Mouse (Mus musculus) heart, embryonic 10.5 days (tissue): Measurements from ENCODE around the gene Gpank1. TPM values are rescaled to one million over a fixed set of nuclear protein-coding genes. Genes with fewer than 3 reads are reported as not detected.

ENCODE experiments used
- DNase-seq: peaks from one replicate; pipeline ENCODE4 v3.0.0-alpha.2; 2017; ENCODE audit warnings: low spot score
- H3K27ac ChIP-seq: fragments of 300-500 bp; sonication (generic); 2 replicates; pipeline ENCODE4 v1.5.1; 2016; ENCODE audit warnings: mild to moderate bottlenecking
- H3K27me3 ChIP-seq: fragments of 300-500 bp; sonication (generic); 2 replicates; pipeline ENCODE4 v1.6.1; 2016; ENCODE audit warnings: mild to moderate bottlenecking; ENCODE audit not compliant: poor library complexity, insufficient read depth, severe bottlenecking
- H3K36me3 ChIP-seq: fragments of 300-500 bp; sonication (generic); 2 replicates; pipeline ENCODE4 v1.6.1; 2016; ENCODE audit warnings: mild to moderate bottlenecking, moderate library complexity
- H3K4me1 ChIP-seq: fragments of 300-500 bp; sonication (generic); 2 replicates; pipeline ENCODE4 v1.6.1; 2016; ENCODE audit warnings: mild to moderate bottlenecking
- H3K4me3 ChIP-seq: fragments of 300-500 bp; sonication (generic); 2 replicates; pipeline ENCODE4 v1.5.1; 2016; ENCODE audit warnings: mild to moderate bottlenecking, moderate library complexity
- H3K9me3 ChIP-seq: fragments of 300-500 bp; sonication (generic); 2 replicates; pipeline ENCODE4 v1.6.1; 2016; ENCODE audit warnings: mild to moderate bottlenecking, moderate library complexity
- WGBS: fragments of 180-500 bp; shearing (Covaris S2); methylation state at CpG from one replicate; pipeline ENCODE4 v1.1.7; 2016; 5-methylcytosine and 5-hydroxymethylcytosine counted together
- polyA plus RNA-seq: library from polyadenylated mRNA; unstranded; fragments of >200 nt; fragmentation: Nextera tagmentation; extraction: Ambion mirVana; gene quantifications from 2 replicates; pipeline ENCODE4 v1.2.1, GENCODE M21; 2016

Gene Gpank1
- polyA plus RNA-seq = 17.1 and 24.5 TPM in 2 replicates

DNA sequence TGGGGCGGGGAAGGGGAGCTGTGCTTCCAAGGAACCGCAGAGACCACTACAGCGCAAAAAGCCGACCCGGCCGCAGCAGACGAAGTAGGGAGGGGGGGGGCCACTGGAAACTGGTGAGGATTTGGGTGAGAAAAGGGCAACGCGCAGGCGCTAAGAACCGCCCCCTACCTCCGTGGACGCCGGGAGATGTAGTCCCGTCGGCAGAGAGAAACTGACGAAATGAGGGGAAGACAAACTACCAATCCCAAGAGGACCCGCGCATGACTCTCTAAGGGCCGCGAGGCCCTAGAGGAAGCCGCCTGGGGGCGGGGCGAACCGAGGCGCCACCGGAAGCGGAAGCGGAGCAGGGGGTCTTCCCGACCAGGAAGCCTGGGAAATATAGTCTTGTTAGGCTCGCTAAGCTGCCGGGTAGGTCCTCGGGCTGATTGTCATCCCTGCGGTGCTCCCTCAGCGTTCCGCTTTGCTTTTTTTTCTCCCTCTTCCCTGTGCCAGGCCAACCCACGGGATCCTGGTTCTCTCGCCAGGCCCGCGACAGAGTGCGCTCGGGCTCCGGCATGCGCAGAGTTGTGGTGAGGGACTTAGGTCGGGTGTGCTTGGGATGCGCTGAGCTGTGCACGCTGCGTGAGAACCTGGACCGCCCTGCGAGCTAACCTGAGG is at the start of gene Gpank1:
TSS of gene Gpank1 (plus strand) at position 313 of the 657 bp plus-strand sequence.
- H3K4me1 ChIP-seq = peaks cover 29% of the 10 kb centered on the region
- no peaks in the 10 kb centered on the region for H3K27me3 ChIP-seq
- DNase-seq = peak; percentile 99
- under 1% methylated on average over 50 of the region's 50 CpGs for WGBS
- peak within 1 kb of the TSS; percentile 97 for H3K4me3 ChIP-seq
- peak within 1 kb of the TSS; percentile 94 for H3K27ac ChIP-seq
- H3K36me3 ChIP-seq = peaks cover 52% of the 10 kb centered on the region
- H3K9me3 ChIP-seq = no peaks in the 10 kb centered on the region

DNA sequence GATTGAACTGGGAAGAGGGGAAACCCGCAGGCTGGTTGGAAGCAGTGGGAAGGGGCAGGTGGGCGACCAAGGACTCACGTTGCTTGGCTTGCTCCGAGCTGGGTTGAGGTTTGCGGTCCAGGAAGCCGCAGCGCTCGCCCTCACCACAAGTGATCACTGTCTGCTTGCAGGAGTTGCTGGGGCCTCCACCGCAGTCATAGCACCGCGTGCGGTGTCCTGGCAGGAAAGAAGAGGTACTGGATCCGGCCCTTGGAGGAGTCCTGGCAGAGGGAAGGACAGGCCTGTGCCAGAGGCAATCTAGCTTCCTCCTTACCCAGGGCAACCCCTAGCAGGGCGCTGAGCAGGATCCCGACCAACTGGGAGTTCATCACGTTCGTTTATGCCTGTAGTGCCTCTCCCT is 47.2 kb upstream of the Gpank1 start:
- peaks cover 21% of the 10 kb centered on the region for H3K27me3 ChIP-seq
- 0 out of 2 replicates have a peak overlapping the region, but pooled peaks have one; percentile 29 for H3K27ac ChIP-seq
- peaks cover 34% of the 10 kb centered on the region for H3K4me1 ChIP-seq
- no peaks in the 10 kb centered on the region for H3K36me3 ChIP-seq
- DNase-seq = no peak
- H3K4me3 ChIP-seq = 0 out of 2 replicates have a peak overlapping the region, but pooled peaks have one; percentile 3
- 48% methylated on average over 17 of the region's 17 CpGs for WGBS
- no peaks in the 10 kb centered on the region for H3K9me3 ChIP-seq

DNA sequence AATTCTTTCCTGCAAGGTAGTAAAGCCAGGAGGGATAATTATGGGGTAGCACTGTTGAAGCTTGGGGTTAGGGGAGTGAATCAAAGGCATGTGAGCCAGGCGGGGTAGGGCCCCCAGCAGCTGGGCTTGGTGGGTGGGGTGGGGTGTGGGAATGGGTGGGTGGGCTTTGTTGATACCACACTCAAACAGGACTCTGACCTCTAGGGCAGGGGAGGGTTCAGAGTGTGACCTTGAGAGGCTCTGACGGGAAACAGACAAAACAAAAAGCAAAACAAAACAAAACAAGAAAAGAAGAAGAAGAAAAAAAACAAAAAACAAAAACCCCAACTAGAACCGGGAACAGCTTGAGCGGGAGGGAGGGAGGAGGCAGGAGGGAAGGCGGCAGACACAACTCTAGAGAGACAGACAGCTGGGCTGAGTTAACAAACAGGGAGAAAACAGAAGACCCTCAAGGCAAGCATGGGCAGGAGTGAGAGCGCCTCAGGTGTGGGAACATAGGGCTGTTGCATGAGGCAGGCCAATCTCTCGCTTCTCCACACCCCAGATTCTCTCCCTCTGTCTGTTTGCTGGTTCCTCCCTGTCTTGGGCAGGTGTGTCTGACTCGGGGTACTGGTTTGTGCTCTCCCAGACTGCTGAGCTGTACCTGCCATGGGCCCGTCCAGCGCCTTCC is 44.6 kb upstream of the Gpank1 start, which contains the start of gene Ly6g6e:
TSS of gene Ly6g6e (plus strand) at position 396 of the 670 bp plus-strand sequence.
- 33% methylated on average over 10 of the region's 10 CpGs for WGBS
- no peak for DNase-seq
- H3K4me3 ChIP-seq = peak within 1 kb of the TSS; percentile 52

DNA sequence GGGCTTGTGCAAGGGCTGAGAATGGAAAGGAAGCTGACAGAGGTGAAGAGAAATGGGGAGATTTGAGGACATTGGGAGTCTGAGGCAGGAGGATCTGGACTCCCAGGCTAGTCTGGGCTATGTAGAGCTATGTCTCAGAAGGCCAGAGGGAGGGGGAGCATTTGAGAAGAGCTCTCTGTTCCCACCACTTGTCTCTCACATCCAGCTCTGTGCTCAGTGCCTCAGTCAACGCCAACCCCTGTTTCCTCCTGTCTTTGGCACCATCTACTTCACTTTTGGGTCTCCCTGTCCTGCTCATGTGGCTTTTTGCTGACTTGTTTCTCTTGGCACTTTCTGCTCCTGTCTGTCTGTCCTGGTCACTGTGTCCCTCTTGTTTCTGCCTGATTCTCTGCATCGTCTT is 44.0 kb upstream of the Gpank1 start:
- H3K4me3 ChIP-seq = peak overlapping the region; percentile 52
- no peak for DNase-seq
- no peaks in the 10 kb centered on the region for H3K9me3 ChIP-seq
- no peaks in the 10 kb centered on the region for H3K36me3 ChIP-seq
- H3K4me1 ChIP-seq = peaks cover 50% of the 10 kb centered on the region
- H3K27me3 ChIP-seq = peaks cover 18% of the 10 kb centered on the region
- WGBS = 31% methylated on average over 2 of the region's 2 CpGs
- H3K27ac ChIP-seq = peak overlapping the region; percentile 78

More for the DNA sequence above, 44.6 kb upstream of the Gpank1 start, which contains the start of gene Ly6g6e:
- peak within 1 kb of the TSS; percentile 78 for H3K27ac ChIP-seq
- peaks cover 18% of the 10 kb centered on the region for H3K27me3 ChIP-seq
- no peaks in the 10 kb centered on the region for H3K9me3 ChIP-seq
- no peaks in the 10 kb centered on the region for H3K36me3 ChIP-seq
- peaks cover 50% of the 10 kb centered on the region for H3K4me1 ChIP-seq

DNA sequence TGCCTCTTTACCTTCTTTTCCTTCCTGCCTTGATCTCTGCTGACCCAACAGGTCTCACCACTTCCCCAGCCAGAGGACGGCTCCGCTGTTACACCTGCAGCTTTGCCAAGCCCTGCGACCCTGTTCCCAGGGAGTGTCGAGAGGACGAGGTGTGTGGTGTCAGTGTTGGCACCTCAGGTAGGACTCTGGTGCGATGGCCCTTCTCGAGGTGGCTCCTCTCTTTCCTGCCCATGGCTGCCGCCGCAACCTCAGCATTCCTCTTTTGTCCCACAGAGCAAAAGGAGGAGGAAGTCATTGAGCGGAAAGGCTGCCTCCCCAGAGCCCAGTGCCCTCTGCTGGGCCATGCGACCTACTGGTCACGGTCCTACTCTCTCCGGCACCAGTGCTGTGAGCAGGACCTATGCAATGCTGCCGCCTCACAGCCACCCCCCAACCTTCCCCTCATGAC is 43.4 kb upstream of the Gpank1 start, which contains the start of gene Ly6g6d:
TSS of gene Ly6g6d (minus strand) at position 280 of the 448 bp plus-strand sequence.
- Histone ChIP-seq H3K4me3 (peak within 1 kb of the TSS; percentile 52), H3K9me3 (no peaks in the 10 kb centered on the region), H3K27ac (peak within 1 kb of the TSS; percentile 78), H3K36me3 (no peaks in the 10 kb centered on the region), H3K27me3 (peaks cover 18% of the 10 kb centered on the region), H3K4me1 (peaks cover 50% of the 10 kb centered on the region)
- DNase-seq = peak; percentile 84
- 16% methylated on average over 14 of the region's 14 CpGs for WGBS

DNA sequence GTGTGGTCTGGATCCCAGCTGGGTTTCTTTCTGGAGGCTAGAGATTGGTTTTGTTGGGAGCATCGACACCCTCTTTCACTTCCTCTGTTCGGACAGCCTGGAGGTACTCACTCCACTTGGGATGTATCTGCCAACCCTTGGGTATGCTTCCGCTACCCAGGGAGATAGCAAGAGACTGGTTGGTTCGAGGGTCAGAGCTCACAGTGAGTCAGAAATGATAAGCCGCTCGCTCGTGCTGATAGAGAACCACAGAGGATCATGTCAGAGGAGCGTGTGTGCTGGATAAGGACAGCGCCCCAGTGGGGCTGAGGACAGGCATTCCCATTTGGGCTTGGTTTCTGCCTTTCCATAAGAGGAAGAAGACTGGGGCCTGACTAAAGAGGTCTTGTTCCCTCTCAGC is 41.5 kb upstream of the Gpank1 start:
- H3K9me3 ChIP-seq = no peaks in the 10 kb centered on the region
- H3K36me3 ChIP-seq = no peaks in the 10 kb centered on the region
- H3K27me3 ChIP-seq = peaks cover 11% of the 10 kb centered on the region
- WGBS = 11% methylated on average over 9 of the region's 9 CpGs
- peak overlapping the region; percentile 37; the same call in 1 of the 2 replicates for H3K4me3 ChIP-seq
- peak; percentile 86 for DNase-seq
- H3K4me1 ChIP-seq = peaks cover 43% of the 10 kb centered on the region
- H3K27ac ChIP-seq = peak overlapping the region; percentile 6; the same call in 1 of the 2 replicates

DNA sequence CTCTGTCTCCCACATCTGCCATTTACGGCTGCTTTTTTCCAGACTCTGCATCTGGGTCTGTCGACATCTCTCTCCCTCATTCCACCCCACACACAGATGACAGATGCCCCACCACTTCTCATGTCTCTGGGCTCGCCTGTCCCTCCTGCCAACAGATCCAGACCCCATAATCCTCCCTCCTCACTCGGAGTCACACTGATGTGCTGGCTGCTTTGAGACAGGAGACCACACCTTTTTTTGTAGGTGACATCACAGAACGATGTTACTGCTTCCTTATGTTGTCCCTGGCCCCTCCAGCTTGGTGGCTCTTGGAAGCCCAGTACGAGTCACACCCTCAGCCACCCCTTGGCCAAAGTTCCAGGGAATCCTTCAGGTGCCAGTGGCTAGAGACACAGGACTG is 41.0 kb upstream of the Gpank1 start:
- DNase-seq = no peak
- H3K4me3 ChIP-seq = peak overlapping the region; percentile 37; the same call in 1 of the 2 replicates
- no peaks in the 10 kb centered on the region for H3K9me3 ChIP-seq
- peak overlapping the region; percentile 6; the same call in 1 of the 2 replicates for H3K27ac ChIP-seq
- H3K27me3 ChIP-seq = peaks cover 11% of the 10 kb centered on the region
- no peaks in the 10 kb centered on the region for H3K36me3 ChIP-seq
- 40% methylated on average over 6 of the region's 6 CpGs for WGBS
- peaks cover 43% of the 10 kb centered on the region for H3K4me1 ChIP-seq

DNA sequence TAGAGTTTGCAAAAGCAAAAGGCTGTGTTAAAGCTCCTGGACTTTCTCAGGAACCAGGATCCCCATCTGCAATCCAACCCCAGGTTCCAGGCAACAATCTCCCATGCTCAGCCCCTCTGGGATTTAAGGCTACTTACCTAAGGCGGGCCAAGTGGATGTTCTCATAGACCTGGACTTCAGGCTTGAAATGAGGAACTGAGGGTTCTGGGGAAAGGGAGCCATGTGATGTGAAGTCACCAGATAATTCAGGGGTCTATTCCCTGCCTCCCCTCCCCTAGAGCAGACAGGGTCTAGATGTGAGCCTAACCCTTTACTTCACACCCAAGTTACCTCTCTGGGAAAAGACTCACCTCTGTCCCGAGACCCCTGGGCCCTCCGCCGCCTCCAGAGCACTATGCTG is 40.5 kb upstream of the Gpank1 start:
- peaks cover 11% of the 10 kb centered on the region for H3K27me3 ChIP-seq
- 78% methylated on average over 4 of the region's 4 CpGs for WGBS
- no peak for DNase-seq
- H3K4me3 ChIP-seq = no peak overlapping the region
- H3K9me3 ChIP-seq = no peaks in the 10 kb centered on the region
- no peaks in the 10 kb centered on the region for H3K36me3 ChIP-seq
- H3K4me1 ChIP-seq = peaks cover 43% of the 10 kb centered on the region
- H3K27ac ChIP-seq = no peak overlapping the region

DNA sequence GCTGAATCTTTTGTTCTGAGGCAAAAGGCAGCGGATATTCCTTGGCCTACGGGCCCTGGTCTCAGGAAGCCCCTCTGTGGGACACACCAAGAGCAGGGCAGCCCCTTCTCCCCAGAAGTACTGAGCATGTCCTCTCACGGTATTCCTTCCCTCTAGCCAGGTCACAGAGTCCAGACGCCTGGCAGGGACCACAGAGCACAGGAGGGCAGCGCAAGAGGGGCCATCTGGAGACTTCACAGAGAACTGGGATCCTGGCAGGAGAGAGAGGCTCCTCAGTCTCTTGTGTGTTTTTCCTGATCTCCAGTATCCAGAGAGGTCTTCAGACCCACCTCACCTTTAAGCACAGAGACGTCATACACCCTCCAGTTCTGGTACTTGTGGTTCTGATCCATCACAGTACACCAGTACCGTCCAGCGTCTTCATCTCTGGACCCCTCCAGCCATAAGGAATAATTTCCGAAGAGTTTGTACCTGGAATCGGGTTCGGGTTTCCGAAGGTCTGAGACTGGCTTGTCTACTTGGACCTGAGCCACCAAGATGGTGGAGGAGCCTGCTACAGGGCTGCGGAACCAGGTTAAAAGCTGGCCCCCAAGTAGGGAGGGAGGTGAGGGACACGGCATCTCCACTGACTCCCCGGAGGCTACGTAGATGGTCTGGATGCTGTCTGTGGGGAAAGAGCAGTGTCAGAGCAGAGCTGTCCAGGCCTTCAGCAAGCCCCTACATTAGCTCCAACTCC is 38.2 kb upstream of the Gpank1 start:
- Histone ChIP-seq H3K4me1 (peaks cover 22% of the 10 kb centered on the region), H3K27me3 (peaks cover 4% of the 10 kb centered on the region), H3K9me3 (no peaks in the 10 kb centered on the region), H3K27ac (no peak overlapping the region), H3K4me3 (no peak overlapping the region), H3K36me3 (no peaks in the 10 kb centered on the region)
- no peak for DNase-seq
- 81% methylated on average over 16 of the region's 16 CpGs for WGBS

DNA sequence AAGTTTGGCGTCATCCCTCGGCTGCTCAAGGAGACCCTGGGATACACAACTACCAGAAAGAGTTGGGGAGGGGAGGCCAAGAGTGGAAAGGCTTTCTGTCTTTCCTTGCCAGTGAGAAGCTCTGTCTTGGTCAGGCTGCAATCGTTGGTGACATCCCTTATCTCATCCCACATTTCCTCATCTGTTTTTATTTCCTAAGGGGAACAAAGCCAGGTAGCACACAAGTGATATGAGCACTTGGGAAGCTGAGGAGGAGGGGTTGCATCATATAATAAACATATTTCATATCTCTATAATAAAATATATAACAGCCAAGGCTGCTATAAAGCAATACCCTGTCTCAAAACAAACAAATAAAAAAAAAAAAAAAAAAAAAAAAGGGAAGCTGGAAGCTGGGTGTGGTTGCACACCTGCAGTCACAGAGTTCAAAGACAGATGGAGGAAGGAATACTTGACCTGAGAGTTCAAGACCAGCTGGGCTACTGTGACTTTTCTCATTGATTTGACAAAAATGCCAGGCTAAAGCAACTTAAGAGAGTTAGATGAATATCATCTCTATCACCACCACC is 37.2 kb upstream of the Gpank1 start:
- Histone ChIP-seq H3K27ac (no peak overlapping the region), H3K4me1 (peaks cover 19% of the 10 kb centered on the region), H3K9me3 (no peaks in the 10 kb centered on the region), H3K27me3 (peaks cover 4% of the 10 kb centered on the region), H3K36me3 (no peaks in the 10 kb centered on the region), H3K4me3 (no peak overlapping the region)
- no peak for DNase-seq
- WGBS = 64% methylated on average over 3 of the region's 3 CpGs

DNA sequence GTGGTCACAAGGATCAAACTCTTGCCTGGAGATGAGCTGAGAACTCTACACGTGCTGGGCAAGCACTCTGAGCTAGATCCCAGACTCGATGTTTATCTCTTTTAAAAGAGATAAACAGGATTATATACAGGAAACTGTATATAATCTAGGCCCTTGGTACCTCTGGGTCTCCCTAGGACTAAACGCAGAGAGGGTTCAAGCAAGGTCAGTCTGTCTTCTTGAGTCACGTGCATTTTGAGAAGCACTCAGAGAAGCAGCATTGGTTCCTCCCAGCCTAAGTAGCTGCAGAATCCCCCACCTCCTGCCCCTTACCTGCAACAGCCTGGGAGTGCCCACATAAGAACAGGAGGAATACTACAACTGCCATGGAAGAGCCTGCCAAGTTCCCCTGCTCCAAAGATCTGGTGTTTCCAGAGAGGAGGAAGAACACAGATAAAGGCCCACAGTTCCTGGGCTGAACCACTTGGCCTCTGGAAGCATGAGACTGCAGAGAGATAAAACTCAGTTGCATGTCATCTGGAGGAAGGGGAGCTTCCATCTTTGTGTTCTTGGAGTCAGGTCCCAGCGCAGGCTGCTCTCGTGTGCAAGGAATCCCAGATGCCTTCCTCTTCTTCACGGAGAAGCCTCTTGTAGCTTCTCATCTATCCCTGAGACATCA is 35.9 kb upstream of the Gpank1 start, which contains the start of gene Ly6g6f:
TSS of gene Ly6g6f (minus strand) at position 403 of the 658 bp plus-strand sequence.
- Histone ChIP-seq H3K36me3 (no peaks in the 10 kb centered on the region), H3K9me3 (no peaks in the 10 kb centered on the region), H3K27me3 (peaks cover 4% of the 10 kb centered on the region), H3K4me3 (no peak within 1 kb of the TSS), H3K27ac (no peak within 1 kb of the TSS), H3K4me1 (peaks cover 17% of the 10 kb centered on the region)
- no peak for DNase-seq
- WGBS = 61% methylated on average over 7 of the region's 7 CpGs

DNA sequence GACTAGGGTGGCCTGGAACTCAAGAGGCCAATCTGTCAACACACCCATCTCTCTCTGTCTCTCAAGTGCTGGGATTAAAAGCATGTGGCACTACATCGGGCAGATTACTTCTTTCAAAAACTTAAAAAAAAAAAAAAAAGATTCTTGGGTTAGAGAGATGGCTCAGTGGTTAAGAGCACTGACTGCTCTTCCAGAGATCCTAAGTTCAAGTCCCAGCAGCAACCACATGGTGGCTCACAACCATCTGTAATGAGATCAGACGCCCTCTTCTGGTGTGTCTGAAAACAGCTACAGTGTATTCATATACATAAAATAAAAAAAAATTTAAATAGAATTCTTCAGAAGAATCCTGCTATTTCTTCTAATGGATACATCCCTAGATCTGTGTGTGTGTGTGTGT is 33.1 kb upstream of the Gpank1 start:
- Histone ChIP-seq H3K9me3 (no peaks in the 10 kb centered on the region), H3K4me3 (no peak overlapping the region), H3K27me3 (no peaks in the 10 kb centered on the region), H3K4me1 (peaks cover 17% of the 10 kb centered on the region), H3K27ac (no peak overlapping the region), H3K36me3 (peaks cover 23% of the 10 kb centered on the region)
- WGBS = 45% methylated on average over 2 of the region's 2 CpGs
- DNase-seq = no peak
